Mouse (Mus musculus): ENCODE measurements around the gene Cpsf6.

DNA sequence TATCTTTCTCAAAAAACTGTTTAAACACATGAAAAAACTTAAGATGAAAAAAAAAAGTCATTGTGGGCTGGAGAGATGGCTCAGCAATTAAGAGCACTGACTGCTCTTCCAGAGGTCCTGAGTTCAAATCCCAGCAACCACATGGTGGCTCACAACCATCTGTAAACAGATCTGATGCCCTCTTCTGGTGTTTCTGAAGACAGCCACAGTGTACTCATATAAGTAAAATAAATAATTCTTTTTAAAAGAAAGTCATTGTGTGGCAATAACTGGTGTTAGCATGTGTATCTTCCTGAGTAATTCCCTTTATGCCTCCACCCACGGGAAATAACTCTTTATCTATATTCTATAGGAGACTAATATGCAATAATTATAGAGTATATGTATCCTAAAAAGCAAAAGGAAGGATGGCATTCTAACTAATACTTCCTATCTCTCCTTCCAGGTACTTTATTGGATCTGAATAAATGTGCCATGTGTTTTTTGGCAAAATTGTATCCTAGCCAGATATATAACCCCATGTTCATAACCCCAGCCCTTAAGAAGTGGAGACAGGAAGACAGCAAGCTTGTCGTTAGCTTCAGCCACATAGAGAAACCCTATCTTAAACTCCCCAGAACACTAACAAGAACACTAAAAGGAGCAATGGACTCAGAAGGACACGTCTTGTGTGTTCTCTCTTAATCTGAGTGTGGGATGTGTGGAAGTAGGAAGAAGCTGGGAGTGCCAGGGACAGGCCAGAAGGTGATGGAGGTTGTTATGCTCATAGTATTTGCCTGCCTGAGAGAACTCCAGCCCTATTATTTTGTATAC is 15.1 kb upstream of the Cpsf6 start:
- TF ChIP-seq POLR2AphosphoS5 (IDR thresholded peaks at IDR 0.05; ENCODE audit: insufficient replicate concordance, low read depth, low read length) (no peak), CTCF (IDR thresholded peaks at IDR 0.05; ENCODE audit: low read depth, low read length) (no peak)
